Mouse (Mus musculus): ENCODE results near the gene Yipf1.

The Yipf1 gene

DNA sequence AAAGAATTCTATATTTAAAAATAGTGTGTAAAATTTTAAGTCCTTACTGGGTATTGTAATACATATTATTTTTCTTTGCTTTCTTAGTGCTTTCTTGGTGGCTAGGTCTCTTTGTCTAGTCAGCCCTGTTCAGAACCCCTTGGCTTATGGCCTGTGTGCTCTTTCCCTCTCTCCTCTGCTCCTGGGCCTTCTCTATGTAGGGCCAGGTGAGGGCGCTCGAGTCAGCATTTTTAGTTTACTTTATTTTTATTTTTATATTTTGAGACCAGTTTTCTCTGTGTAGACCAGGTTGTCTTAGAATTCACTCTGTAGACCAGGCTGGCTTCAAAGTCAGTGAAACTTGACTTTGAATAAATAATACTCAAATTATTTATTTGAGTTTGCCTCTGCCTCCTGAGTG lies 58.1 kb downstream of the Yipf1 start:
- DNase-seq (ENCODE audit: low read depth, low spot score): no peak

DNA sequence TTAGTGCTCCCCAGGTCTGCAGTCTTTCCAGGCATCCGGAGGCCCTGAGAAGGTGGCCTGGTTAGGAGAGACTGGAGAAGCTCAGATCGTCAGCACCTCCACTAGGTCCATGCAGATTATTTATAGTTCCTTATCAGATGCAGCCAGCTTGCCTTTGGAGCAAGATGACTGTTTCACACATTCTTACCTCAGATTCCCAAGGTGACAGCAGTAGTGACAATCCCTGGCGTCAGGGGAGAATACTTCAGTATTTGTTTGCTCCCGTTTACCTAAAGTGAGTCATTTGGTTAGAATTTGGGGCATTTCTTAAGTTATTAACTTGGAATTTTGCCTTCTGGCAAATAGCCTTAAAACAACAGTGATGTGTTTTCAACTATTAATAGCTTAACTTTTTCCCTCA lies 60.5 kb downstream of the Yipf1 start:
- no peak for DNase-seq (ENCODE audit: low read depth, low spot score)

DNA sequence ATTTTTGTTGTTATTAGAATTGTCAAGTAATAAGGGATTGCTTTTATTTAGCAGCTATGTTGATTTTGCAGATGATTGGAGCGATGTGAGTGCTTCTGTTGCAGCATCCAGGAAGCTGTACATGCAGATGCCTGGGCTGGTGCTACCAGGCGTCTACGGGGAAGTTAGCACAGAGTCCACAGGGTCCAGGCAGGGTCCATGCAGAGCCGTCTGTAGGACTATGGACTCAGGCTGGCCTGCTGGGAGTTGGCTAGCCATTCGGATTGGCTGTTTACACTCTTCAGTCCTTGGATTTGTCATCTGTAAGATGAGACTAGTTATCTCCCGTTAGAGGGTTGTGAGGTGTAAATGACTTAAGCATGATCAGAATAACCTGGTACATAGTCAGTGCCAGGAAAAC lies 64.8 kb downstream of the Yipf1 start:
- DNase-seq (ENCODE audit: low read depth, low spot score): no peak

DNA sequence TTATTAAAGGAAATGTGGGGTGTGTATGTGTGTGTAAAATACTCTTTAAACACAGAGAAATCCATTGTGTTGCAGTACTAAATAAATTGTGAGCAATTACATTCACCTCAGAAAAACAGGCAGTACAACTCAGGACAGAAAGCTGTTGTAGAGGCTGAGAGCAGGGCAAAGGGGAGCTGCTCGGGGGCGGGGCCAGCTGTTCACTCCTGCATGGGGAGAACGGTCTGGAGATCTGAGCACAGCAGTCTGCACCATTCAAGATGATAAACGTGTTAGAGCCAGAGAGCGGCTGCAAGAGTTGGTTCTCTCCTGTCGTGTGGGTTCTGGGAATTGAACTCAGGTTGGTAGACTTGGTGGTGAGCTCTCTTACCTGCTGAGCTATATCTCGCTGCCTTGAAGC lies 66.7 kb downstream of the Yipf1 start:
- no peak for DNase-seq (ENCODE audit: low read depth, low spot score)

DNA sequence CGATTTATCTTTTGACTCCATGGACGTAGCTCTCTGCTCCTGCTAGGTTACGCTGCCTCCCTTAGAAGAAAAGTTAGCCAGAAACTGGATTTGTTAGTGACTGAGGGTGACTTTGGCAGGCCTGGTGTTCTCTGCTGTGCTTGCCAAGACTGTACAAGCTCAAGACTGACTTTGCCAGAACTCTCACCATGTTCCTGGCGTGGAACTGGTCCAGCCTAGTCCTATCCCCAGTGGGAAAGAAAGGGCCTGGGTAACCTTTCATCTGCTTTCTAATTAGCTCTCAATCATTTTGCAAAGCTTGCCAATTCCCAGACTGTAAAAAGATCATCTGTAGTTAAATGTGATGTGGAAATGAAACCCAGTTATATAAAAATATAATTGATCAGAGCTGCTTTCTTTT lies 72.9 kb downstream of the Yipf1 start:
- no peak for DNase-seq (ENCODE audit: low read depth, low spot score)

DNA sequence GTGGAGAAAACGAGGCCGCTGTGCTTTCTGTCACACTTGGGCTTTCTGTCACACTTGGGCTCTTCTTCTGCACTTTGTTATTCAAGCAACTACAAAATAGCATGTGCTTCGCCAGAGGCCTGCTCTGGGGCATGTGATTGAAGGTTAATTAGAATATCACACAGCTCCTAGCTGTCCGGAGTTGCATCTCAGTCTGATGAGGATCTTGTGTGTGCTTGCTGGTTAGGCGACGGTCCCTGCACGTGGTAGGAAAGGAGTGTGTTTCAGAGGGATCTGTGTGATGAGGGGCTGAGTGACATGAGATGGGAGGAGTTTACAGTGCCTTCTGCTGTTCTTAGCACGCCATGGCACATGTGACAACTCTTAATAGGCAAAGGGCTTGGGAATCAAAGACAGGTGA lies 73.3 kb downstream of the Yipf1 start:
- DNase-seq (ENCODE audit: low read depth, low spot score): no peak

DNA sequence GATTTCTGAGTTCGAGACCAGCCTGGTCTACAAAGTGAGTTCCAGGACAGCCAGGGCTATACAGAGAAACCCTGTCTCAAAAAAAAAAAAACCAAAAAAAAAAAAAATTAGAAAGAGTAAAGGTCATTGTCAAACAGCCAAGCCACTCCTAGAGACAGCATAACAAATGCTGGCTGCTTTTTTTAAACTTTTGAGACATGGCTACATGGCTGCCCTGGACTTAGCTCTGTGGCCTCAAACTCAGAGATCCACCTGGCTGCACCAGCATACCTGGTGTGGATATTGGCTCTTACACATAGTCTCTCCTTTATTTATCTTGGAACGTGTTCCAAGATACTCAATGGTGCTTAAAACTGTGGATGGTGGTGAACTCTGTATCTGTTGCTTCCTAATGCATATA lies 74.1 kb downstream of the Yipf1 start:
- no peak for DNase-seq (ENCODE audit: low read depth, low spot score)

DNA sequence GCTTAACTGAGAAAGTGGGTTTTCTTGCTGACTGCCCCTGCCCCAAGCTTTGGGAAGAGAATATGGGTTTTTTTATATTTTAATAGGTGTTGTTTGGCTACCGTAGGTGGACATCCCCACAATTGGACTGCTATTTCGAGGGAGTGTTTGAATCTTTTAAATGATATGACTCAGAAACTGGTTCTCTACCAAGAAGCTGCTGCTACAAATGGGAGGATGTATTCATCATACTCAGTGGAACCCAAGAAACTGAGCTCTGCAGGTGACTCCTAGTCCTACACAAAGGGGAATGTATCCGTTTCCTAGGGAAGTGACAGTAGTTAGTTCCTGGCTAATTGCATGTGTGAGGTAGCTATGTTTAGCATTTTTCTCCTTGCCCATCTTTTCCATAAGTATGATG lies 75.2 kb downstream of the Yipf1 start:
- DNase-seq (ENCODE audit: low read depth, low spot score): no peak

DNA sequence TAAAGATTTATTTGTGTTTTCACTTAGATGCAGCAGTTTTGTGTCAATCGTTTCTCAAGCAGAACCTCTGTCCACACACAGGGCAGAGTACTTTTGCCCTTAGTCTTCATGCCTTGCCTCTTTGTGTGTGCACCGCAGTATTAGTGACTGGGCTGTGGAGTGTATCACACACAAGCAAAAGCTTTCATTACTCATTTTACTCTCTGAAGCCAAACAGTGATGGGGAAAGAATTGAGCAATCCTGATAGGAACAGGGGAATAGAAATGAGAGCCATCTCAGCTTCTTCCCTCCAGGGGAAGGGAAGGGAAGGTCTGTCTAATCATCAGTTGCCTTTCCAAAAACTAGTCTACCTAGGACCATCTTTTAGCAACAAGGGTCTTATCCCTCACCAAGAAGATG lies 79.6 kb downstream of the Yipf1 start:
- no peak for DNase-seq (ENCODE audit: low read depth, low spot score)
